Mouse (Mus musculus): ENCODE data around the gene Sik3. TPM values are rescaled to one million over a fixed set of nuclear protein-coding genes. Genes with fewer than 3 reads are reported as not detected.

Sik3 gene
- total RNA-seq, 4 experiments from 2014 or later: 36.6 to 42.4 (median 39.7) TPM

DNA sequence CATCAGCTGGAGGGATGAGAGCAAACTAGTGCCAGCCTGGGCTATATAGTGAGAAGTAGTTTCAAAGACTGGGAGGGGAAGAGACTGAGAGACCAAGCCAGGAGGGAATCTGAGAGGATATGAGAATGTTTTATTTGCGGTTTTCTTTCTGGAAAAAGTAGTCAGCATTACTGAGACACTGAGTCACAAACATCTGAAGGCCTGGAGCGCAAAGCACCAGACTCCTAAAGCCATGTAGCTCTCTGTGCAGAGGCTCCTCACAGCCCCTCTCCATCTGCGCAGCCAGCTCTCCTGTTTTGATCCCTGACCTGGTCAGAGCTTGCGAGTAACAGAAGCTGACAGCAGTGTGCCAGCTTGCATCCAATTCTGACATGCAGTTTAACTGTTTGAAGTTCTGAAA is 175.8 kb downstream of the Sik3 start:
- no peak for DNase-seq (ENCODE audit: low spot score in 2 of 2)

DNA sequence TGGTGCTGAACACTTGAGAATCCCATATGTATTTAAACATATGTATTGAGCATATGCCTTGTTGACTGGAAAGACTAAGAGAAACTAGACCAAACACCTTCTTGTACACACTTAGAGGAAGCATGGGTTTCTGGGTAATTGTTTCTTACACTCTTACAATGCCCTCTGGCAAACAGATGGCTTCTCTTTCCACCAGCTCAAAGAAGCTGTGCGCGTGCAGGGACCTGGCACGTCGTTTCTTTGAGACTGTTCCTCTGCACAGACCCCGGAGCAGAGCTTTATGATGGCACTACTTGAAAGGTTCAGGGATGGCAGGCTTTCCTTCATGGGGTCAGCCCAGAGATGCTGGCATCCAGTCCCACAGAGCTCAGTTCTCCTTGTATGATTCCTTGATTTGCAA is 176.3 kb downstream of the Sik3 start:
- no peak for DNase-seq (ENCODE audit: low spot score in 2 of 2)

DNA sequence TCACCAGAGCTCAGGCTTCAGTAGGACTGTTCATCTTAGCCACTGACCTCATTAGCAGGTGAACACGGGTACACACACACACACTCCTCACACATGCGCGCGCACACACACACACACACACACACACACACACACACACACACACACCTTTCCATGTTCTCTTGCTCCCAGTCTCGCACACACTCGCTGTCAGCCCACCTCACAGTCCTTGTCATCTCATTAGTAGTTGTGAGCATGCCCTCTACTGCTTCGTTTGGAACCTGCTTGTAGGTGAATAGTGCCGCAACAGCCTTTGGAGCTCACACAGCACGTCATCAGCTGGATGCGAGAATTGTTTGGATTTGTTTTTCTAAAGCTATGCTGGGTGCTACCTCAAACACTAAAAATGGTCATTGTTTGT is 176.8 kb downstream of the Sik3 start:
- no peak for DNase-seq (ENCODE audit: low spot score in 2 of 2)

GRCm38 (mm10) chr9:46191234-46191633 is 178.6 kb downstream of the Sik3 start:
- no peak for DNase-seq (ENCODE audit: low spot score in 2 of 2)

DNA sequence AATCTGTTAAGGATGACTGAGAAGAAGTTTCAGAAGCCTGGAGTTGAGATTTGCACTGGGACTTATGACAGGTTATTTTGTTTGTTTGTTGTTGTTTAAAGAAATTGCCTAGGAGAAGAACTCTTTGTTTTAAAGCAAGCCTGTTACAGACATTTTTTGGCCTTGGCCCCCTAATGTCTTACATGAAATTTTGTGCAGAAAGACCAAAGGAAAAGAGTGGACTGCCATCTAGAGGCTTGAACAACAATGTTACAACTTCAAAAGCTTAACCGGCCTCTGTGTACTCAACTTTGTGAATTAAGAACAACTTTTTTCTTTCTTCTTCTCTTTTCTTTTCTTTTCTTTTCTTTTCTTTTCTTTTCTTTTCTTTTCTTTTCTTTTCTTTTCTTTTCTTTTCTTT is 179.0 kb downstream of the Sik3 start:
- no peak for DNase-seq (ENCODE audit: low spot score in 2 of 2)

GRCm38 (mm10) chr9:46192642-46193041 is 180.0 kb downstream of the Sik3 start:
- no peak for DNase-seq (ENCODE audit: low spot score in 2 of 2)

- DNase-seq (ENCODE audit: low spot score in 2 of 2): no peak
Measured at GRCm38 (mm10) chr9:46194809-46195208, 182.2 kb downstream of the Sik3 start.

DNA sequence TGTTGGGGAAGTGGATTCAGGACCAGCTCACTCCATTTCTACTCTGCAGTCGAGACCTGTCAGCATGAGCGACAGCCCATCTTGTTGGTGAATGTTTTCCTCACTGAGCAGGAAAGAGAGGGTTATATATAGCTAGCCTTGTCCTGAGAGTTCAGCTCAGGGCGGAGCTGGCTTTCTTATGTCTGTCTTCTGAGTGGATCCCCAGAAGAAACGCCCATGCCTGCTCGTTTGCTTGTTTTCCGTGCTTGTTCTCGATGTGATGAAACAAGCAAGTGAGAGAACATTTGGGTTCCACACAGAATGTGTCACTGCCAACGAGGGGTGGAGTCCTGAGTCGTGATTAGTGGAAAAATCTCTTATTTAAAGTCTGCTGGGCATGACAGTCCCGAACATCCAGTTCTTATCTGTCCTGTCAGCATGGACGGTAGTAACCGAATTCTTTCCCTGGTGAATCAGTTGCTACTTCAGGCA is 184.1 kb downstream of the Sik3 start:
- DNase-seq (ENCODE audit: low spot score in 2 of 2): peak; percentile 6 to 18

DNA sequence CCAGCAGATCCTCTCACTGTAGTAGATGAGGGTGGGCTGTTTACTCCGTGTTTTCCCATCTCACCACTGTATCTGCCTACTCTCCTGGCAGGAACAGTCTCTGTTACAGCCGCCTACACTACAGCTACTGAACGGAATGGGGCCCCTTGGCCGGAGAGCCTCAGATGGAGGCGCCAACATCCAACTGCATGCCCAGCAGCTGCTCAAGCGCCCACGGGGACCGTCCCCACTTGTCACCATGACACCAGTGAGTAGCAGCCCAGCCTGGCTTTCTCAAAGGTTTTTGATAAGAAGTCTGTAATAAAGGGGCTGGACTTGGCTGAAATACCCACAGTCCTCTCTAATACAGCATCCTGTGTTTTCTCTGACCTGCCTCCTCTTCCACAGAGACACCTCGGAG is 185.8 kb downstream of the Sik3 start:
- DNase-seq (ENCODE audit: low spot score in 2 of 2): no peak

- DNase-seq (ENCODE audit: low spot score in 2 of 2): no peak
Measured at GRCm38 (mm10) chr9:46198936-46199335, 186.3 kb downstream of the Sik3 start.

DNA sequence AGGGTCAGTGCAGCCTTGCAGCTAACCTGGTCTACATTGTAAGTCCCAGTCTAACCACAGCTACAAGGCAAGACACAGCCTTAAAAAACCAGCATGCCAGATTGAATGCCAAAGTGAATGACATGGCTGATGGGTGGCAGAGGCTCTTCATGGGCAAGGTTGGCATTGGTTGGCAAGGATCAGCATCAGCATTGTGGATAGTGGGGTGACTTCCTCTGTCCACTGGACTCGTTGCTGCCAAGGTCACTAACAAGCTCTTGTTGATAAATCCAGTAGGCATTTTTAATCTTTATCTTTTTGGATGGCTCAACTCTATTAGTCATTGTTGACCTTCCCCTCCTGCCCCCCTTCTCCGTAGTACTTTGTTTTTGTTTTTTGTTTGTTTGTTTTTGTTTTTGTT is 187.0 kb downstream of the Sik3 start:
- DNase-seq (ENCODE audit: low spot score in 2 of 2): no peak

DNA sequence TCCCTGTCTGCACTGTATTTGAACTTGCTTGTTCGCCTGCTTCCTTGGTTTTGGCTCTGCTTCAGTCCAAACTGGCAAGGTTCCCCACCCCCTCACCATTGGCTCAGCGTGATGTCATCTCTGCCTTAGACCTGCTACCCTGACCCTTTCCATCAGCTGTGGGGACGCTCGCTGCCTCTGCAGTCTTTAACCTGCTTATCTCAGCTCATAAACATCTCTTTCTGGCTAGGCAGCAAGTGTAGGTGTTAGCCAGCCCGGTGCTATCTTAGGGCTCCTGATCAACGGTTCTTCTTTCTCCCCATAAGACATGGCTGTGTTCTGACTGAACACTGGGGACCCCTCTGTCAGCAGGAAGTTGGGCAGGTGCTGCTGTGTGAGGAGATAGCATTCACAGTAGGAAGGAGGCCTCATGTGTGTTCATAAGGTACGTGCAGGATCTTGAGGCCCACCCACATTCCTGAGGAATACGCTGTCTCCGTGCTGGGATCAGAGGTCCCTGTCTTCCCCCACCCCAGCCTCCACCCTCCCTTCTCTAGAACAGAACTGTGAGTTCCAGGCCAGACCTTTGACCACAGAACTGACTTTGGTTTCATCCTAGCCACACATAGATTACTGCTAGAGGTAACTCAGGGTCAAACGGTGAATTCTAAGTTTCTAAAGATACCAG is 194.3 kb downstream of the Sik3 start:
- no peak for DNase-seq (ENCODE audit: low spot score in 2 of 2)

DNA sequence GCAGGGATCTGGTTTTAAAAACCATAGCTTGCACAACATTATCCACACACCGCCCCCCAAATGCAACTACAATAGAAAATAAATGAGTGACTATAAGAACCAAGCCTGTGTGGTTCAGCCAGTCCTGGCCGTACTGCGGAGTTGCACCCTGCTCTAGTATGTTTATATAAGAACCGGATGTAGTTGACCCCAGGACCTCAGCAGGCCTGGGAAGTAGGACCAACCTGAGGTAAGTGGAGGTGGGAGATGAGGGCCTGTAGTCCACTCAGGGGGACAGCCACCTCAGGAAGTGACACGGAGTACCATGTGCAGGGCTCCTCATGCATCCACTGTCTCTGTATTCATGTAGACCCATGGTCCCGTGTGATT is 194.9 kb downstream of the Sik3 start:
- no peak for DNase-seq (ENCODE audit: low spot score in 2 of 2)

- DNase-seq (ENCODE audit: low spot score in 2 of 2): no peak
Measured at GRCm38 (mm10) chr9:46208401-46208974, 195.9 kb downstream of the Sik3 start.

DNA sequence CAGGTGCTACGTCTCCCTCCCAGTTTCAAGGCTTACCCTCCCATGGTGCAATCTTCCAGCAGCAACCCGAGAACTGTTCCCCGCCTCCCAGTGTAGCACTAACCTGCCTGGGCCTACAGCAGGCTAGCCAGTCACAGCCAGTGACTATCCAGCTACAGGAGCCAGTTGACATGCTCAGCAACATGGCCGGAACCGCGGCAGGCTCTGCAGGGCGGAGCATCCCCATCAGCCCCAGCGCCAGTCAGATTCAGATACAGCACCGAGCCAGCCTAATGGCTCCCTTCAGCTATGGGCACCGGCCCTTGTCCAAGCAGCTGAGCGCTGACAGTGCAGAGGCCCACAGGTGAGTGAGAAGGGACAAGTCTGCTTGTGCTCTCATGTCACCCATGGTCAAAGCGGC is 197.9 kb downstream of the Sik3 start:
- DNase-seq (ENCODE audit: low spot score in 2 of 2): no peak

GRCm38 (mm10) chr9:46214276-46214675 is 201.7 kb downstream of the Sik3 start:
- no peak for DNase-seq (ENCODE audit: low spot score in 2 of 2)

DNA sequence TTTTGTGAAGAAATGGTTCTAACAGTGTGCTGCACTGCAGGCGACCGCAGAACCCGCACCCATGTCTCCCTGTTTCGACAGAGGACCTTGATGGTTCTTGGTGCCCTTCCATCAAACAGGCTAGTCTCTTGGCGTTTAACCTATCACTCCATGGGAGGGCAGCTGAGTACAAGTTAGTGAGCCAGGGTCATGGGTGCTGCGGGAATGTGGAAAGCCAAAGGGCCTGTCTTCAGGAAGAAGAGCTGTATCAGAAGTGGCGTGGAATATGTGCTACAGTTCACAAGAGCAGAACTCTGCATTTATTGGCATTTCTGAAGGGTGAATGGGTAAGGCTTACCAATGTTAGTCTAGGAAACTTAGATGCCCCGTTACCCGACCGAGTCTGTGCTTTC is 202.3 kb downstream of the Sik3 start:
- DNase-seq (ENCODE audit: low spot score in 2 of 2): no peak

GRCm38 (mm10) chr9:46215338-46216322 is 203.0 kb downstream of the Sik3 start:
- no peak for DNase-seq (ENCODE audit: low spot score in 2 of 2)

DNA sequence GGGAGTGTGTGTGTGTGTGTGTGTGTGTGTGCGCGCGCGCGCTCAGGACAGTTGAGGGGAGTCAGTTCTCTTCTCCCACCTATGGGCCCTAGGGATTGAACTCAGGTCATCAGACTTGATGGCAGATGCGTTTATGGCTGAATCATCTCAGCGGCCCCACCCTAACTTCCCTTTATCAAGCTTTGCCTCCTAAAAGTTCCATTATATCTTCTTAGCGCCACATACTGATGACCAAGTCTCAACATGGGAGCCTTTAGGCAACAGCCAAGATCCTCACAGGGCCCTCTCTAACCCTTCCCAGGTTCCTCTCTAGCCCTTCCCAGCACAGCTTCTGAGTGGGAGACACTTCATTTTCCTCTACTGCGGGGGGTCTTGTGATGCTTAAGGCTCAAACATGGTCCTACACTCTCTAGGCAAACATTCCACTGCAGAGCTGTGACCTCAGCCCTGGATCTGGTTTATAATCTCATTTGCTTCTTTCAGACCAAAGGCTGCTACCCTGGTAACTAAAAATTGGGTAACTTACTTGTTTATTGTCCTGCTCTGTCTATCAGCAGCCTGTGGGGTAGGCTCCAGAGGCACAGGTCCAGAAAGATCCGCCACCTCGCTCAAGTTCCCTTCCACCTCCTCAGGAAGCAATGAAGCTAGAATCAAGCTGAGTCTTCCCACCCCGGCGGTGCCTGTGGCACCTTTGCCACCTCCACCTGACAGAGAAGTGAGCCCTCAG is 204.3 kb downstream of the Sik3 start:
- no peak for DNase-seq (ENCODE audit: low spot score in 2 of 2)

GRCm38 (mm10) chr9:46218176-46218575 is 205.6 kb downstream of the Sik3 start:
- no peak for DNase-seq (ENCODE audit: low spot score in 2 of 2)

GRCm38 (mm10) chr9:46223090-46223489 is 210.5 kb downstream of the Sik3 start:
- DNase-seq (ENCODE audit: low spot score in 2 of 2): no peak

- no peak for DNase-seq (ENCODE audit: low spot score in 2 of 2)
Measured at GRCm38 (mm10) chr9:46224101-46224500, 211.5 kb downstream of the Sik3 start.
